Mouse (Mus musculus) cerebellum, adult 2 months (tissue): ENCODE data around the gene Trim71.

ENCODE experiments used
- CTCF ChIP-seq: fragments of 200-500 bp; IDR thresholded peaks from 2 replicates; pipeline ENCODE4 v1.5.1; 2011; ENCODE audit warnings: low read depth, mild to moderate bottlenecking, control low read depth, low read length, moderate library complexity, borderline replicate concordance; ENCODE audit not compliant: insufficient read depth
- POLR2A ChIP-seq: fragments of 200-500 bp; IDR thresholded peaks from 2 replicates; pipeline ENCODE4 v1.6.1; 2011; ENCODE audit warnings: low read length, control low read depth, borderline replicate concordance; ENCODE audit not compliant: insufficient read depth

GRCm38 (mm10) chr9:114462569-114462968 is 101.6 kb downstream of the Trim71 start:
- TF ChIP-seq CTCF (no peak), POLR2A (no peak)
